ENCODE assay signal across 7 mouse cellular contexts in genomic region chr6:8258316-8258715, GRCm38 (mm10). TPM values are rescaled to one million over a fixed set of nuclear protein-coding genes. Genes with fewer than 3 reads are reported as not detected.
A peak's percentile ranks its signal among the peaks of the same experiment; 100 is the strongest.
DNase-seq lines count a peak whose midpoint lies in the region; ATAC-seq lines count a peak whose summit lies in the region.

No protein-coding gene starts in this region.

- peaks cover 16% of the 10 kb centered on the region; the same call in 1 of the 2 replicates for H3K4me1 ChIP-seq in lung, embryonic 15.5 days
- H3K4me1 ChIP-seq in embryonic facial prominence, embryonic 13.5 days: peaks cover 13% of the 10 kb centered on the region
- 0 out of 2 replicates have a peak, but pooled peaks cover 5% of the 10 kb centered on the region for H3K4me1 ChIP-seq in limb, embryonic 11.5 days (ENCODE audit: control insufficient read depth, insufficient read depth, low read length)
- H3K4me1 ChIP-seq in stomach, embryonic 14.5 days (ENCODE audit: control insufficient read depth, insufficient read depth, low read length): no peaks in the 10 kb centered on the region

- H3K9ac ChIP-seq in lung, embryonic 15.5 days: peak overlapping the region; percentile 60
- H3K9ac ChIP-seq in embryonic facial prominence, embryonic 13.5 days: peak overlapping the region; percentile 84
- peak overlapping the region; percentile 72 for H3K9ac ChIP-seq in limb, embryonic 11.5 days (ENCODE audit: low read length)
- H3K9ac ChIP-seq in stomach, embryonic 14.5 days (replicated peaks; ENCODE audit: low read depth, low read length): peak overlapping the region; percentile 73

- peaks cover 8% of the 10 kb centered on the region; the same call in 1 of the 2 replicates for H3K36me3 ChIP-seq in lung, embryonic 15.5 days
- peaks cover 15% of the 10 kb centered on the region for H3K36me3 ChIP-seq in embryonic facial prominence, embryonic 13.5 days
- 0 out of 2 replicates have a peak, but pooled peaks cover 3% of the 10 kb centered on the region for H3K36me3 ChIP-seq in limb, embryonic 11.5 days (ENCODE audit: control insufficient read depth, insufficient read depth, low read length)
- H3K36me3 ChIP-seq in stomach, embryonic 14.5 days (ENCODE audit: control insufficient read depth, insufficient read depth, low read length): no peaks in the 10 kb centered on the region

- peak overlapping the region; percentile 72 for H3K4me2 ChIP-seq in lung, embryonic 15.5 days
- H3K4me2 ChIP-seq in embryonic facial prominence, embryonic 13.5 days: peak overlapping the region; percentile 82
- H3K4me2 ChIP-seq in limb, embryonic 11.5 days (ENCODE audit: low read depth, severe bottlenecking): peak overlapping the region; percentile 39
- peak overlapping the region; percentile 67 for H3K4me2 ChIP-seq in stomach, embryonic 14.5 days (replicated peaks; ENCODE audit: low read depth, low read length)

- no peak overlapping the region for H3K27ac ChIP-seq in lung, embryonic 15.5 days
- peak overlapping the region; percentile 78; the same call in 1 of the 2 replicates for H3K27ac ChIP-seq in embryonic facial prominence, embryonic 13.5 days
- no peak overlapping the region for H3K27ac ChIP-seq in limb, embryonic 11.5 days (replicated peaks; ENCODE audit: low read depth, low read length)
- peak overlapping the region; percentile 52; the same call in 1 of the 2 replicates for H3K27ac ChIP-seq in stomach, embryonic 14.5 days (ENCODE audit: low read length)

- H3K9me3 ChIP-seq in lung, embryonic 15.5 days: no peaks in the 10 kb centered on the region
- H3K9me3 ChIP-seq in embryonic facial prominence, embryonic 13.5 days: no peaks in the 10 kb centered on the region
- H3K9me3 ChIP-seq in limb, embryonic 11.5 days (ENCODE audit: control insufficient read depth, low read length): no peaks in the 10 kb centered on the region
- no peaks in the 10 kb centered on the region for H3K9me3 ChIP-seq in stomach, embryonic 14.5 days (ENCODE audit: control insufficient read depth, low read depth, low read length)

- ATAC-seq in lung, embryonic 15.5 days (ENCODE audit: borderline replicate concordance, extremely low read depth, low FRiP score, low TSS enrichment): no peak
- ATAC-seq in embryonic facial prominence, embryonic 13.5 days (ENCODE audit: insufficient number of reproducible peaks, insufficient read depth, low FRiP score, low TSS enrichment, low read depth): no peak
- ATAC-seq in limb, embryonic 11.5 days (ENCODE audit: insufficient number of reproducible peaks, low FRiP score, low TSS enrichment, low read depth): no peak; the same call in 1 of the 2 replicates
- ATAC-seq in stomach, embryonic 14.5 days (ENCODE audit: insufficient number of reproducible peaks, insufficient read depth, low FRiP score, low read depth): no peak

- H3K27me3 ChIP-seq in lung, embryonic 15.5 days: no peaks in the 10 kb centered on the region
- no peaks in the 10 kb centered on the region for H3K27me3 ChIP-seq in embryonic facial prominence, embryonic 13.5 days
- H3K27me3 ChIP-seq in limb, embryonic 11.5 days (ENCODE audit: control insufficient read depth, insufficient read depth, low read length): no peaks in the 10 kb centered on the region
- H3K27me3 ChIP-seq in stomach, embryonic 14.5 days (ENCODE audit: control insufficient read depth, insufficient read depth, low read length): no peaks in the 10 kb centered on the region

- no peak for DNase-seq in lung, postnatal 10 days
- no peak for DNase-seq in limb, embryonic 11.5 days (ENCODE audit: low spot score)
- DNase-seq in left cerebral cortex, adult 11 months (ENCODE audit: low spot score): no peak
- DNase-seq in frontal cortex, postnatal 25 days (ENCODE audit: low spot score in 2 of 2): no peak

- H3K4me3 ChIP-seq in lung, embryonic 15.5 days: peak overlapping the region; percentile 91
- peak overlapping the region; percentile 75 for H3K4me3 ChIP-seq in embryonic facial prominence, embryonic 13.5 days
- H3K4me3 ChIP-seq in limb, embryonic 11.5 days (ENCODE audit: low read depth, low read length): peak overlapping the region; percentile 67
- peak overlapping the region; percentile 82 for H3K4me3 ChIP-seq in stomach, embryonic 14.5 days (ENCODE audit: low read depth, low read length)

- WGBS in lung, embryonic 15.5 days: 7% methylated on average over 6 of the region's 6 CpGs
- WGBS in embryonic facial prominence, embryonic 13.5 days: 8% methylated on average over 6 of the region's 6 CpGs
- WGBS in limb, embryonic 11.5 days: 12% methylated on average over 6 of the region's 6 CpGs
- WGBS in stomach, embryonic 14.5 days: 8% methylated on average over 6 of the region's 6 CpGs

RNA-seq across cellular contexts. Expression of gene Rpa3, which starts 0.7 kb away (rescaled TPM):
- polyA plus RNA-seq in lung, embryonic 15.5 days (2015; fragmentation: Nextera tagmentation; extraction: Ambion mirVana): 166 and 182 TPM in 2 replicates
- polyA plus RNA-seq in embryonic facial prominence, embryonic 13.5 days (2015; fragmentation: Nextera tagmentation; extraction: Ambion mirVana): 164 and 171 TPM in 2 replicates
- 203 and 211 TPM in 2 replicates for polyA plus RNA-seq in limb, embryonic 11.5 days (2014; fragmentation: Nextera tagmentation; extraction: Ambion mirVana)
- polyA plus RNA-seq in stomach, embryonic 14.5 days (2014; fragmentation: Nextera tagmentation; extraction: Ambion mirVana): 152 and 157 TPM in 2 replicates

RNA-seq across cellular contexts. Expression of gene Umad1, which starts 0.8 kb away (rescaled TPM):
- polyA plus RNA-seq in lung, embryonic 15.5 days (2015; fragmentation: Nextera tagmentation; extraction: Ambion mirVana): 22.5 and 23.2 TPM in 2 replicates
- 15.0 and 20.9 TPM in 2 replicates for polyA plus RNA-seq in embryonic facial prominence, embryonic 13.5 days (2015; fragmentation: Nextera tagmentation; extraction: Ambion mirVana)
- 16.7 and 18.0 TPM in 2 replicates for polyA plus RNA-seq in limb, embryonic 11.5 days (2014; fragmentation: Nextera tagmentation; extraction: Ambion mirVana)
- 26.8 and 28.3 TPM in 2 replicates for polyA plus RNA-seq in stomach, embryonic 14.5 days (2014; fragmentation: Nextera tagmentation; extraction: Ambion mirVana)

RNA-seq across cellular contexts. Expression of gene Gm45062, which starts 0.9 kb away (rescaled TPM):
- 11.1 and 13.2 TPM in 2 replicates for polyA plus RNA-seq in lung, embryonic 15.5 days (2015; fragmentation: Nextera tagmentation; extraction: Ambion mirVana)
- polyA plus RNA-seq in embryonic facial prominence, embryonic 13.5 days (2015; fragmentation: Nextera tagmentation; extraction: Ambion mirVana): 10.0 and 14.2 TPM in 2 replicates
- polyA plus RNA-seq in limb, embryonic 11.5 days (2014; fragmentation: Nextera tagmentation; extraction: Ambion mirVana): 16.1 and 16.6 TPM in 2 replicates
- polyA plus RNA-seq in stomach, embryonic 14.5 days (2014; fragmentation: Nextera tagmentation; extraction: Ambion mirVana): 10.4 and 11.6 TPM in 2 replicates

RNA-seq across cellular contexts. Expression of gene Mios, which starts 49.3 kb away (rescaled TPM):
- polyA plus RNA-seq in lung, embryonic 15.5 days (2015; fragmentation: Nextera tagmentation; extraction: Ambion mirVana): 24.2 and 24.5 TPM in 2 replicates
- 26.8 and 28.6 TPM in 2 replicates for polyA plus RNA-seq in embryonic facial prominence, embryonic 13.5 days (2015; fragmentation: Nextera tagmentation; extraction: Ambion mirVana)
- polyA plus RNA-seq in limb, embryonic 11.5 days (2014; fragmentation: Nextera tagmentation; extraction: Ambion mirVana): 27.9 and 32.2 TPM in 2 replicates
- 30.7 and 32.1 TPM in 2 replicates for polyA plus RNA-seq in stomach, embryonic 14.5 days (2014; fragmentation: Nextera tagmentation; extraction: Ambion mirVana)

Comparison
In these comparisons a context has a peak if more than half of its experiments do, and no peak if none do; other contexts are left out.
1. H3K27ac ChIP-seq: peak in embryonic facial prominence, embryonic 13.5 days (single experiment) and stomach, embryonic 14.5 days (single experiment); none in lung, embryonic 15.5 days (single experiment) and limb, embryonic 11.5 days (single experiment).
2. Peak in every context shown above with its lines, with median percentiles within 50 percentile points of each other: H3K4me2 ChIP-seq, H3K4me3 ChIP-seq and H3K9ac ChIP-seq.